Mouse (Mus musculus) left cerebral cortex, adult 9 months (tissue): ENCODE measurements around the gene Fibcd1.

Source experiments
- DNase-seq, 2 experiments: peaks; one replicate each; pipeline ENCODE4 v3.0.0; 2022; ENCODE audit warnings: low spot score in 2 of 2

The Fibcd1 gene

GRCm38 (mm10) chr2:31845896-31846691 lies at the start of gene Fibcd1:
Gene Fibcd1 (minus strand): TSS chr2:31846005.
- DNase-seq, result no peak

GRCm38 (mm10) chr2:31894221-31894870 lies 48.5 kb upstream of the Fibcd1 start:
- DNase-seq, result peak in 1 of 2 experiments; percentile 40

GRCm38 (mm10) chr2:31893110-31893669 lies 47.4 kb upstream of the Fibcd1 start:
- DNase-seq, result no peak

- no peak for DNase-seq
Observed at GRCm38 (mm10) chr2:31891219-31891618, 45.4 kb upstream of the Fibcd1 start.

- DNase-seq, result no peak
Observed at GRCm38 (mm10) chr2:31888871-31889270, 43.1 kb upstream of the Fibcd1 start.

- no peak for DNase-seq
Observed at GRCm38 (mm10) chr2:31887030-31887429, 41.2 kb upstream of the Fibcd1 start, which contains the start of gene Lamc3. Gene Lamc3 (plus strand): TSS chr2:31887291.

- DNase-seq, result peak in 1 of 2 experiments; percentile 32
Observed at GRCm38 (mm10) chr2:31884806-31885205, 39.0 kb upstream of the Fibcd1 start.

GRCm38 (mm10) chr2:31883061-31883460 lies 37.3 kb upstream of the Fibcd1 start:
- DNase-seq, result no peak

- no peak for DNase-seq
Observed at GRCm38 (mm10) chr2:31880868-31881267, 35.1 kb upstream of the Fibcd1 start.

- DNase-seq, result no peak
Observed at GRCm38 (mm10) chr2:31878610-31879009, 32.8 kb upstream of the Fibcd1 start.

- DNase-seq, result peak in 1 of 2 experiments; percentile 17
Observed at GRCm38 (mm10) chr2:31876446-31876845, 30.6 kb upstream of the Fibcd1 start.

GRCm38 (mm10) chr2:31874290-31874855 lies 28.6 kb upstream of the Fibcd1 start:
- DNase-seq, result no peak

- no peak for DNase-seq
Observed at GRCm38 (mm10) chr2:31870683-31871082, 24.9 kb upstream of the Fibcd1 start.

GRCm38 (mm10) chr2:31869692-31870091 lies 23.9 kb upstream of the Fibcd1 start:
- no peak for DNase-seq

GRCm38 (mm10) chr2:31868538-31869164 lies 22.8 kb upstream of the Fibcd1 start:
- no peak for DNase-seq

- DNase-seq, result no peak
Observed at GRCm38 (mm10) chr2:31867773-31868537, 22.1 kb upstream of the Fibcd1 start.

GRCm38 (mm10) chr2:31865794-31866193 lies 20.0 kb upstream of the Fibcd1 start:
- no peak for DNase-seq

GRCm38 (mm10) chr2:31865322-31865721 lies 19.5 kb upstream of the Fibcd1 start:
- DNase-seq, result no peak

GRCm38 (mm10) chr2:31864891-31865290 lies 19.1 kb upstream of the Fibcd1 start:
- DNase-seq, result no peak

- no peak for DNase-seq
Observed at GRCm38 (mm10) chr2:31863766-31864165, 18.0 kb upstream of the Fibcd1 start.

- no peak for DNase-seq
Observed at GRCm38 (mm10) chr2:31862919-31863318, 17.1 kb upstream of the Fibcd1 start.
